Mouse (Mus musculus) intestine, embryonic 15.5 days (tissue): Measurements from ENCODE around the gene Paics. TPM values are rescaled to one million over a fixed set of nuclear protein-coding genes. Genes with fewer than 3 reads are reported as not detected.
A peak's percentile ranks its signal among the peaks of the same experiment; 100 is the strongest.

ENCODE experiments used
- ATAC-seq: fragments of 200-750 bp; cut with Nextera tagmentation; 2 replicates; pipeline ENCODE4 v1.8.0; 2017; ENCODE audit warnings: moderate TSS enrichment, moderate library complexity
- H3K27ac ChIP-seq: fragments of 300-500 bp; sonication (generic); 2 replicates; pipeline ENCODE4 v1.5.1; 2015; ENCODE audit warnings: mild to moderate bottlenecking, inconsistent platforms
- H3K27me3 ChIP-seq: fragments of 300-500 bp; sonication (generic); replicated peaks from 2 replicates; pipeline ENCODE4 v1.6.1; 2015; ENCODE audit warnings: inconsistent platforms
- H3K36me3 ChIP-seq: fragments of 300-500 bp; sonication (generic); 2 replicates; pipeline ENCODE4 v1.6.1; 2015; ENCODE audit warnings: inconsistent platforms
- H3K4me1 ChIP-seq: fragments of 300-500 bp; sonication (generic); replicated peaks from 2 replicates; pipeline ENCODE4 v1.6.1; 2015; ENCODE audit warnings: inconsistent platforms
- H3K4me2 ChIP-seq: fragments of 300-500 bp; sonication (generic); replicated peaks from 2 replicates; pipeline ENCODE4 v1.6.1; 2015; ENCODE audit warnings: mild to moderate bottlenecking, inconsistent platforms
- H3K4me3 ChIP-seq: fragments of 300-500 bp; sonication (generic); replicated peaks from 2 replicates; pipeline ENCODE4 v1.5.1; 2015; ENCODE audit warnings: inconsistent platforms
- H3K9ac ChIP-seq: fragments of 300-500 bp; sonication (generic); 2 replicates; pipeline ENCODE4 v1.6.1; 2015; ENCODE audit warnings: inconsistent platforms
- H3K9me3 ChIP-seq: fragments of 300-500 bp; sonication (generic); 2 replicates; pipeline ENCODE4 v1.6.1; 2016; ENCODE audit warnings: inconsistent platforms
- WGBS: fragments of 180-500 bp; shearing (Covaris S2); methylation state at CpG from one replicate; pipeline ENCODE4 v1.1.7; 2015; 5-methylcytosine and 5-hydroxymethylcytosine counted together
- polyA plus RNA-seq: library from polyadenylated mRNA; unstranded; fragments of >200 nt; fragmentation: Nextera tagmentation; extraction: Ambion mirVana; gene quantifications from 2 replicates; pipeline ENCODE4 v1.2.1, GENCODE M21; 2015

The Paics gene
- polyA plus RNA-seq, 1 experiment from 2014 or later, result 208 TPM

DNA sequence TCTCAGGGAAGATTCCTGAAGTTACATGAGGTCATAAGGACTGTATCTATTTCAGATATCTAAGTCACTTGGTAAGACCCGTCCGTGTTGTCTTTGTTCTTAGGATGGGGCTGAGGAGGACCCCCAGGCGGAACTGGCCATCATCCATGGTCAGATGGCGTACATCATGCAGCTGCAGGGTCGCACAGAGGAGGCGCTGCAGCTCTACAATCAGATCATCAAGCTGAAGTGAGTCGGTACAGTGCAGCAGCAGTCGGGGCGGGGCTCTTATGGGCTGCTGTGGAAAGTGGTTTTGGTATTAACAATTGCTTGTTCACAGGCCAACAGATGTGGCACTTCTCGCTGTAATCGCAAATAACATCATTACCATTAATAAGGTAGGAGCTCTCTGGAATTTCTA, 32.9 kb downstream of the Paics start:
- no peaks in the 10 kb centered on the region for H3K4me1 ChIP-seq
- H3K9ac ChIP-seq, result no peak overlapping the region
- H3K27ac ChIP-seq, result no peak overlapping the region
- no peaks in the 10 kb centered on the region for H3K27me3 ChIP-seq
- no peak overlapping the region for H3K4me2 ChIP-seq
- no peak overlapping the region for H3K4me3 ChIP-seq
- 93% methylated on average over 11 of the region's 11 CpGs for WGBS
- no peak for ATAC-seq
- peaks cover 39% of the 10 kb centered on the region for H3K36me3 ChIP-seq
- no peaks in the 10 kb centered on the region for H3K9me3 ChIP-seq

DNA sequence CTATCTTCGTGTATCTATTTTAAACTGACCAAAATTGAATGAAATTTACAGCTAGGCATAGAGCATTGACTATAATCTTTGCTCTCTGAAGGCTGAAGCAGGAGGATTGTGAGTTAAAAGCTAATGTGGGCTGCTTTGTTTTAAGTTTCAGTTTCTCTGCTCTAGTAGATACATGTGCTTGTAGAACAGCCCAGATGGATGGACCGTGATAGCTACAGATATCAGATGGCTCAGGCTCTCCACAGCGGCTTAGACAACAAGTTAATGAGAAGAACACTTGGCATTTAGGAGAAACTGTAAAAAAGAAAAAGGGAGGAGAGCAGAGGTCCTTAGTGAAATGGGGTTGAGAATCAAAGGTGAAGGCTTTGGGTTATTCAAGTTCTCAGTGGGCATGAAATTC, 39.7 kb downstream of the Paics start:
- Histone ChIP-seq H3K9ac (no peak overlapping the region), H3K4me3 (no peak overlapping the region), H3K36me3 (peaks cover 28% of the 10 kb centered on the region), H3K27ac (no peak overlapping the region), H3K27me3 (no peaks in the 10 kb centered on the region), H3K4me2 (no peak overlapping the region), H3K9me3 (no peaks in the 10 kb centered on the region), H3K4me1 (no peaks in the 10 kb centered on the region)
- 94% methylated on average over 3 of the region's 3 CpGs for WGBS
- no peak for ATAC-seq

DNA sequence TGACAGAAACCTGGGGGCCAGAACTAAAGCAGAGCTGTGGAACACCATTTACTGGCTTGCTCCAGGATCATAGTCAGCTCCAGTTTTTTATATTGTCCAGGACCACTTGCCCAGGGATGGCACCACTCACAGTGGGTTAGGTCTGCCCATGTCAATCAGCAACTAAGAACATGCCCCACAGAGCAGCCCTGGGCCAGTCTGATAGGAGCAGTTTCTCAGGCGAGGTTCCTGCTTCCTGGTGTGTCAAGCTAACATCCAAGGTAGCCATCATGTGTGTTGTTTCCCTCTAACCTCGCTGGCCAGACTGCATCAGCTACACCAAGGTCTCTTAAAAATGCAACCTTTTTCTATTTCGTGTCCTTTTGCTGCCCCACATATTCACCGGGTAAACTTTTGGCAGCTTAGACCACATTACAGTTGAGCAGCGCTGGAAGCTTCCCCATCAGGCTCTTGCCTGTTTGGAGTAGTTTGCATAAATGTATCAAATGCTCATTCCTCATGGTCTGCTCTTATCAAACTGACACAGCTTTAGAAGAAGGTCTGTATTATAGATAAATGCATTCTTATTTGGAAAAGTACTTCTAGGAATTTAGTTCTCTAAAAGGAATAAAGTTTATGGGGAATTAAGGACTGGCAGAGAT, 42.2 kb downstream of the Paics start:
- Histone ChIP-seq H3K27me3 (no peaks in the 10 kb centered on the region), H3K4me3 (no peak overlapping the region), H3K9ac (no peak overlapping the region), H3K4me2 (no peak overlapping the region), H3K36me3 (peaks cover 35% of the 10 kb centered on the region), H3K9me3 (no peaks in the 10 kb centered on the region), H3K4me1 (no peaks in the 10 kb centered on the region), H3K27ac (no peak overlapping the region)
- ATAC-seq, result no peak
- 92% methylated on average over 5 of the region's 5 CpGs for WGBS

DNA sequence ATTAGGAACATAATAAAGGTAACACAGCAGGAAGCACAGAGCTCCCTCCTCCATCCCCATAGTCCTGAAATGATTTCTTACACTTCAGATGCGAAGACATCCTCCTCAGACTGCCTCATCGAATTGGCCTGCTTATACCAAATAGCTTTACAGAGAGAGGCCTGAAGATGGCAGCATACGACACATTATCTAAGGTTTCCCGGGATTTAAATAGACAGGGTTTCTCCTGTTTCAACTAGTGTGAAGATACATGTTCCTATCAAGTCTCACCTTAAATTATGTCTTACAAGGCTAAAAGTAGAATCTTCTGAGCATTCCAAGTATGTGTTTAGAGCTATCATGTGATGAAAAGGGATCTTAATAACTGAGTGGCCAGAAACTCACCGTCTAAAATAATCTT, 47.3 kb downstream of the Paics start:
- 44% methylated on average over 5 of the region's 5 CpGs for WGBS
- Histone ChIP-seq H3K27me3 (no peaks in the 10 kb centered on the region), H3K4me3 (no peak overlapping the region), H3K36me3 (peaks cover 22% of the 10 kb centered on the region), H3K4me2 (no peak overlapping the region), H3K4me1 (no peaks in the 10 kb centered on the region), H3K27ac (no peak overlapping the region), H3K9me3 (no peaks in the 10 kb centered on the region; the same call in 1 of the 2 replicates), H3K9ac (no peak overlapping the region)
- ATAC-seq, result no peak

DNA sequence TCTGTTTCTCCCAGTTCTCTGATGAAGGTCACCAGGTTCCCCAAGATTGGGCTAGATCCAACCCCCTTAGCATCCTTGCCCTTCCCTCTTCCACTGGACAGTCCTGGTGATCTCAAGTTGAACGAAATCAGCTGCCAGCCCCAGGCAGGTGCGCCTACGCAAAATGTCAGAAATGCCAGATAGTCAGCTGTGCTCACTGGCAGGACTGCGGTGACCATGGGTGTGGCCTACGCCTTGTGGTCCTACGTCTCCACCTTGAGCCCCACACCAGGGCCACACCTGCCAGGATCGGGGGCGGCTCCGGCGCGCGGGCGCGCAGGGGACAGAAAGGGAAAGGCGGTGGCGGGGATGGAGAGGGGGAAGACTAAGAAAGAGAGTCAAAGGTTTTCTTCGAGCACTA, 50.1 kb downstream of the Paics start:
- no peaks in the 10 kb centered on the region for H3K27me3 ChIP-seq
- no peak overlapping the region for H3K9ac ChIP-seq
- no peaks in the 10 kb centered on the region for H3K4me1 ChIP-seq
- H3K27ac ChIP-seq, result no peak overlapping the region
- no peak overlapping the region for H3K4me2 ChIP-seq
- H3K4me3 ChIP-seq, result no peak overlapping the region
- no peak for ATAC-seq
- peaks cover 12% of the 10 kb centered on the region for H3K36me3 ChIP-seq
- no peaks in the 10 kb centered on the region; the same call in 1 of the 2 replicates for H3K9me3 ChIP-seq
- WGBS, result 91% methylated on average over 17 of the region's 17 CpGs

DNA sequence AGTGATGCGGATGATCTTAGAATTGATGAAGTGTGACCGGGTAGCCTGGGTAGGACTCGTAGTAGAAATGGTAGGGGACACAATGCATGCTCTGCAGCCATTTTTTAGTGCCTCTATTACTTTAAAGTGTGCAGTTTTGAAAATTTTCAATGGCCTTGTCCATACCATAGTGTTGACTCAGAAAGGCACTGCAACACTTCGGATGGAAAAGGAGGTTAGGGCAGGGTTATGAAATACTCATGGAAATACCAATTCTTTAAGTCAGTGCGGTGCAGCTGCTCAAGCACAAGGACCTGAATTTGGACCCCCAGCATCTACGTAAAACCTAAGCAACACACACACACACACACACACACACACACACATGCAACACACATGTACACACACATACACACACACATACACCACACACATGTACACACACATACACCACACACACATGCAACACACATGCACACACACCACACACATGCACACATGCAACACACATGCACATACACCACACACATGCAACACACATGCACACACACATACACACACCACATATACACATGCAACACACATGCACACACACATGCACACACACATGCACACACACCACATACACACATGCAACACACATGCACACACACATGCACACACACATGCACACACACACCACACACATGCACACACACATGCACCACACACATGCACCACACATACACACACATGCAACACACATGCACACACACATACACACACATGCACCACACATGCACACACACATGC, 53.1 kb downstream of the Paics start, which contains the start of gene Arl9:
Gene Arl9 (plus strand): TSS at position 5 of the 771 bp plus-strand sequence.
- Histone ChIP-seq H3K4me3 (no peak within 1 kb of the TSS), H3K36me3 (0 out of 2 replicates have a peak, but pooled peaks cover 4% of the 10 kb centered on the region), H3K9ac (no peak within 1 kb of the TSS), H3K27me3 (no peaks in the 10 kb centered on the region), H3K4me2 (no peak within 1 kb of the TSS), H3K9me3 (no peaks in the 10 kb centered on the region; the same call in 1 of the 2 replicates), H3K4me1 (no peaks in the 10 kb centered on the region), H3K27ac (no peak within 1 kb of the TSS)
- no peak for ATAC-seq
- 94% methylated on average over 6 of the region's 6 CpGs for WGBS

DNA sequence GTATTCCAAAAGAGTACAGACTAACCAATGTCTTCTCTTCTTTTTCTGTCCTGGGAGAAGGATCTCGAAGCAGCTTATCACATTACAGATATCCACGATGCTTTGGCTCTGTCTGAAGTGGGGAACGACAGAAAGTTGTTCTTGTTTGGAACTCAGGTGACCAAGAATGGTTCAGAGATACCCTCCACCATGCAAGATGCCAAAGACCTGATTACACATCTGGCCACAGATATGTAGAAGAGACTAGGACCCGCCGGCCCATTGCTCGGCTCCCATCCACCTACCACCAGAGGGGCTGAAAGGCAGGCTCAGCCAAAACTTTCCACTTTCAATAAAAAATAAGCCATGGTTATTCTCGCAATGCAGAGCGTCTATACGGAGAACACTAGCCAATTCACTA, 59.2 kb downstream of the Paics start:
- H3K4me1 ChIP-seq, result no peaks in the 10 kb centered on the region
- H3K9me3 ChIP-seq, result no peaks in the 10 kb centered on the region
- H3K4me3 ChIP-seq, result no peak overlapping the region
- H3K4me2 ChIP-seq, result no peak overlapping the region
- no peak overlapping the region for H3K27ac ChIP-seq
- 90% methylated on average over 9 of the region's 9 CpGs for WGBS
- no peaks in the 10 kb centered on the region for H3K36me3 ChIP-seq
- no peak overlapping the region for H3K9ac ChIP-seq
- H3K27me3 ChIP-seq, result no peaks in the 10 kb centered on the region
- ATAC-seq, result no peak

DNA sequence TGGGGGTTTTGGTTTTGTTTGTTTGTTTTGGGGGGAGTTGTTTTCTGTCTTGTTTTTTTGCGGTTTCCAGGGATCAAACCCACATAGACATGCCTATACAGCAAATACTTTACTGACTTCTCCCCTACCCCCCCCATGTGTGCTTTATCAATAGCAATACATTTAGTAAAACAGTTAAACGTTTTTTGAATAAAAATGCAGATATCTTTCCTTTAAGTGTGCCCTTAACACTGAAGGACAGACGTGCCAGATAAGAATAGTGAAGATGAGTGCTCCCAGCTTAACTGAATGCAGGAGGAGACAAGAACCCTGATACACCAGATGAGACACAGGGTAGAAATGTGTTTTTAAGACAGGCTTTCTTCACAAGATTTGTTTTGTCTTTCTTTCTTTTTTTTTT, 60.0 kb downstream of the Paics start:
- Histone ChIP-seq H3K9me3 (no peaks in the 10 kb centered on the region), H3K36me3 (no peaks in the 10 kb centered on the region), H3K9ac (no peak overlapping the region), H3K27ac (no peak overlapping the region), H3K27me3 (no peaks in the 10 kb centered on the region), H3K4me2 (no peak overlapping the region), H3K4me1 (no peaks in the 10 kb centered on the region), H3K4me3 (no peak overlapping the region)
- ATAC-seq, result no peak
- 69% methylated on average over 3 of the region's 3 CpGs for WGBS

DNA sequence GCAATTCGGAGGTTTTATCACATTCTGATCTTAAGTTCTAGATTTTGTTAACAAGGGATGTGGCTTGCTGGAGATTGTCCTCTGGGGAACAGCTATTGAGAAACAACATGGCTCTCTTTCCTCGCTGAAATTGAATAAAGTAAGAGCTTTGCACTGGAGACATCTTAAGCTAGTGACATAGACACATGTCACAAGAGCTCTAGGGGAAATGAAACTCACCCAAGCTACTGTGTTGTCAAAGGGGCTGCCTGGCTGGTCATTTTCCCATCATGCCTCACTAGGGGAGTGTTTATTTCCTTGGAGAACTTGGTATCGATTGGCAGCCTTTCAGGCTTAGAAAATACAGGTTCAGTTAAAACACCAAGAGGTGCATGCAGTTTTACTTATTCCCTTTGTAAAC, 62.1 kb downstream of the Paics start:
- H3K4me3 ChIP-seq, result no peak overlapping the region
- H3K9me3 ChIP-seq, result no peaks in the 10 kb centered on the region
- no peaks in the 10 kb centered on the region for H3K27me3 ChIP-seq
- H3K4me2 ChIP-seq, result no peak overlapping the region
- ATAC-seq, result no peak
- no peak overlapping the region for H3K9ac ChIP-seq
- WGBS, result 62% methylated on average over 3 of the region's 3 CpGs
- H3K4me1 ChIP-seq, result no peaks in the 10 kb centered on the region
- H3K36me3 ChIP-seq, result no peaks in the 10 kb centered on the region
- H3K27ac ChIP-seq, result no peak overlapping the region

DNA sequence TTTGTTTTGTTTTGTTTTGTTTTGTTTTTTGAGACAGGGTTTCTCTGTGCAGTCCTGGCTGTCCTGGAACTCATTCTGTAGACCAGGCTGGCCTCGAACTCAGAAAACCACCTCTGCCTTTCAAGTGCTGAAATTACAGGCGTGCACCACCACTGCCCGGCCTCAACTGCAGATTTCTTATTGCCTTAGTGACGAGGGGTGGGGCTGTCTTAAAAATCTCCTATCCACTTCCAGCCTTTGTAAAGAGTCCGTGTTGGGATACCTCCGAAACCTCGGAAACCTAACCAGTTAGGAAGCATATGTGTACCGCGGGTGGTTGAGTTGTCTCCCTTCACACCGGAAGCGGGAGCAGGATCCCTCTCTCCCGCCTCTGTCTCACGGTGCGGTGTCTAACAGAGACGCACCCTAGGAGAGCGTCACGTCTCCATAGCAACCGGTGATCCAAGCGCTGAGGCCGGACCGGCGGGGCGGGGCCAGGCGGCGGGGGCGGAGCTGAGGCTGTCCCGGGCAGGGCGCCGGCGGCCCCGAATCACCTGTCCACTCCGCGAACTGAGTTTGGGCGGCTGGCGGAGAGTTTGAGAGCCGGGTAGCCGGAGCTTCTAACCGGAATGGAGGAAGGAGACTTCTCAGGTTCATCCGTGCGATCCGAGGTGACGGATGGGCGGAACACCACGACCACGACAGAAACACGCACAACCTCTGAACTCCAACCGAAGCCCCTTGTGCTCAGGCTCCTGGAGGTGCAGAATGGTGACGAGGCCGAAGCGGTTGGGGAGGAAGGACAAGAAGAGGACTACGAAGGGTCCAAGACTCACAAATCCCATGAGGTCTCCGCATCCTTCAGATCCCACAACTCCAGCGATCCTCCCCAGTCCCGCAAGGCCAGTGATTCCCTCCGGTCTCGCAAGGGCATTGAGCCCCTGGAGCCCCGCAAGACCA, 64.7 kb downstream of the Paics start, which contains the start of gene Thegl:
Gene Thegl (plus strand): TSS at position 480 of the 939 bp plus-strand sequence.
- peak within 1 kb of the TSS; percentile 50 for H3K4me3 ChIP-seq
- H3K9ac ChIP-seq, result peak within 1 kb of the TSS; percentile 21; the same call in 1 of the 2 replicates
- no peaks in the 10 kb centered on the region for H3K4me1 ChIP-seq
- no peaks in the 10 kb centered on the region for H3K27me3 ChIP-seq
- 14% methylated on average over 57 of the region's 57 CpGs for WGBS
- H3K36me3 ChIP-seq, result no peaks in the 10 kb centered on the region
- peak within 1 kb of the TSS; percentile 84 for H3K4me2 ChIP-seq
- H3K27ac ChIP-seq, result no peak within 1 kb of the TSS
- no peaks in the 10 kb centered on the region for H3K9me3 ChIP-seq
- peak; percentile 100 for ATAC-seq
